Mouse (Mus musculus) adrenal gland, adult (tissue): ENCODE measurements around the gene Mettl8.

ENCODE experiments used
- DNase-seq, 2 experiments: peaks; one replicate each; pipeline ENCODE4 v3.0.0; 2022 to 2023; ENCODE audit warnings: low spot score in 1 of 2; ENCODE audit not compliant: inconsistent age in 2 of 2

Gene Mettl8

GRCm38 (mm10) chr2:70933516-70933915 is 121.9 kb downstream of the Mettl8 start:
- peak; percentile 44 to 78 for DNase-seq

GRCm38 (mm10) chr2:70932965-70933364 is 122.4 kb downstream of the Mettl8 start:
- no peak for DNase-seq

DNA sequence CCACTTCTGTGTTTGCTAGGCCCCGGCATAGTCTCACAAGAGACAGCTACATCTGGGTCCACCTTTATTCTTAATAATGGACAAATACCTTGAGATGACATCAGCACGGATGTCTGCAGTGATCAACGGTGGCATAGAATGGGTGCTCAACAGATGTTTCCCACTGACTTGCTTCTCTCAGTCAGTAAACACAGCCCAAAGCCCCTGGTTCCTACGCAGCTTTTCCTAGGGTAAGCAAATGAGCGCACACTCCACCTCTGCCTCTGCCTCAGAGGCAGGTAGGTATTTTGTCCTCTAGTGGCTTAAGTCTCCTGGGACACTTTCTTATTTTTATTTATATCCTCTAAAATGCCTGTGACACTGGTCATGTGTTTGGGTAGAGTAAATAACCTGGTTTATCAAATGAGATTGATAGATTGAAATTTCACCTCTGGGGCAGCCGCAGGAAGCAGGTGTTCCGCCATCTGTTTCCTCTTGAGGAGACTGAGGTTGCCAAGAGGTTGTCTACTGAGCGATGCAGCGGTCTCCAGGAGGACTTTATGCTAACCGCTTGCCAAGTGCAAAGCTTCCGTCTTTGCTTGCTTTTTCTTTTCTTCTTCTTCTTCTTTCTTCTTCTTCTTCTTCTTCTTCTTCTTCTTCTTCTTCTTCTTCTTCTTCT is 124.6 kb downstream of the Mettl8 start:
- peak in 1 of 2 experiments; percentile 31 for DNase-seq

- no peak for DNase-seq
Measured at GRCm38 (mm10) chr2:70929714-70930113, 125.7 kb downstream of the Mettl8 start.

DNA sequence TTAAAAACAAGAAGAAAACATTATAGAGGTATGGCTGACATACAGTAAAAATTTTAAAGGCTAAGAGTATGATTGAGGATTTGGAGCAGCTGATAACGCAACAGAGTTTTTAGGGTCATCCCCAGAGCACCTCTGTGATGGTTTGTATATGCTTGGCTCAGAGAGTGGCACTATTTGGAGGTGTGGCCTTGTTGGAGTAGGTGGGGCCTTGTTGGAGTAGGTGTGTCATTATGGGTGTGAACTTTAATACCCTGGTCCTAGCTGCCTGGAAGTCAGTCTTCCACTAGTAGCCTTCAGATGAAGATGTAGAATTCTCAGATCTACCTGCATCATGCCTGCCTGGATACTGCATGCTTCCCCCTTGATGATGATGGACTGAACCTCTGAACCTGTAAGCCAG is 131.3 kb downstream of the Mettl8 start:
- no peak for DNase-seq

- no peak for DNase-seq
Measured at GRCm38 (mm10) chr2:70922814-70923213, 132.6 kb downstream of the Mettl8 start.

- DNase-seq: no peak
Measured at GRCm38 (mm10) chr2:70920937-70921596, 134.3 kb downstream of the Mettl8 start.

DNA sequence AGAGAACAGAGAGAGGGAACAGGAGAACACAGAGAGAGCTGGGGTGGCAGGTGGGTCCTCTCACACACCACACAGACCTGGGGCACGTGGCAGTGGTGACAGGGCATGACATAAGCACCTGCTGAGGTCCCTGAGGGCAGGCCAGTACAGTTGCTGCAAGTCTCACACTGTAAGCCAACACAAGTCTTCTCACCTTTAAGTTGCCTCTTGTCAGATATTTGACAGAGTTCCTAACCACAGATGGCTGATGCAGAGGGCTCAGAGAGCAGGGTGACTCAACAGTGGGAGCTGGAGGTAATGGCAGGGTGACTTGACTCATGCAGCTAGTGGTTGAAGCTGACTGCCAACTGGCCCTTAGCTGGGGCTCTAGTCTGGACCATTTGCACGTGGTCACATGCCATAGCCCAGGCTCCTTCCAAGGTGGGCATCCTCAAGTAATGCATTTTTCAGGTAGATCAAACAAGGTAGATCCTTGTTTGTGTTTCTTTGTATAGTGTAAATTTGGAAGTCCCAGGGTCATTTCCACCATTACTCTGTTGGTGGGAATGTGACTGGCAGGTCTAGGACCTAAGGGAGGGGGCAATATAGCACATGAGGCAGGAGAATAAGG is 135.4 kb downstream of the Mettl8 start:
- DNase-seq: peak; percentile 56 to 70

DNA sequence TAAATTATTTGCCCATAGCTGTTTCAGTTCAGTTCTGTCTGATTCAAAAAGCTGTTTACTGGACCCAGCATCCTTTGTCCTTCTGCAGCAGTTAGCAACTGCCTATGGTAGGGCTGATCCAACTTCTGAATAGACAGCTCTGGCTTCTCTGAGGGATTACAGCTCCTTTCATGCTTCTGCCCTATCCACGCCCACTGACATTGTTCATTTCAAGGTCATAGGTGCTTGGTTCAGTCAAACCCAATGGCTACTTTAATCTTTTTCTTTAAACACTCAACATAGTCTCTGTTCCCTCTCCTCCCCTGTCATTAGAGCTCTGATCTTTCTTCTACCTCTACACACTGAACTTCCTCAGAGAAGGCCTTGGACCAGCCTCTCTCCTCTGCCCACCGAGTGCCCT is 136.9 kb downstream of the Mettl8 start:
- no peak for DNase-seq
